Mouse (Mus musculus) 416B (cell line): ENCODE data around the gene Hnrnpul1.

Experiments used
- DNase-seq: peaks from one replicate; pipeline ENCODE4 v3.0.0; 2011; ENCODE audit warnings: low read depth

The Hnrnpul1 gene

GRCm38 (mm10) chr7:25719761-25720610 lies 34.6 kb downstream of the Hnrnpul1 start:
- peak; percentile 81 for DNase-seq

- peak; percentile 98 for DNase-seq
Measured at GRCm38 (mm10) chr7:25718788-25719417, 35.7 kb downstream of the Hnrnpul1 start, which contains the start of gene Ccdc97. Gene Ccdc97 (minus strand): TSS chr7:25719088.

- DNase-seq = no peak
Measured at GRCm38 (mm10) chr7:25717478-25717877, 37.1 kb downstream of the Hnrnpul1 start.

GRCm38 (mm10) chr7:25715731-25716271 lies 38.8 kb downstream of the Hnrnpul1 start:
- DNase-seq = no peak

GRCm38 (mm10) chr7:25714581-25714980 lies 40.0 kb downstream of the Hnrnpul1 start:
- DNase-seq = no peak

GRCm38 (mm10) chr7:25712801-25713200 lies 41.8 kb downstream of the Hnrnpul1 start:
- no peak for DNase-seq

GRCm38 (mm10) chr7:25711731-25712197 lies 42.8 kb downstream of the Hnrnpul1 start:
- DNase-seq = peak; percentile 94

- no peak for DNase-seq
Measured at GRCm38 (mm10) chr7:25711165-25711564, 43.4 kb downstream of the Hnrnpul1 start.

- no peak for DNase-seq
Measured at GRCm38 (mm10) chr7:25710519-25711130, 43.9 kb downstream of the Hnrnpul1 start.

GRCm38 (mm10) chr7:25709961-25710360 lies 44.6 kb downstream of the Hnrnpul1 start:
- no peak for DNase-seq

GRCm38 (mm10) chr7:25707581-25708292 lies 46.8 kb downstream of the Hnrnpul1 start:
- DNase-seq = peak; percentile 40

GRCm38 (mm10) chr7:25706578-25707170 lies 47.9 kb downstream of the Hnrnpul1 start:
- DNase-seq = no peak

- DNase-seq = no peak
Measured at GRCm38 (mm10) chr7:25705801-25706251, 48.7 kb downstream of the Hnrnpul1 start.

GRCm38 (mm10) chr7:25704716-25705364 lies 49.7 kb downstream of the Hnrnpul1 start:
- DNase-seq = no peak

GRCm38 (mm10) chr7:25703793-25704494 lies 50.6 kb downstream of the Hnrnpul1 start:
- DNase-seq = no peak

- peak; percentile 62 for DNase-seq
Measured at GRCm38 (mm10) chr7:25702350-25702749, 52.2 kb downstream of the Hnrnpul1 start.

- DNase-seq = no peak
Measured at GRCm38 (mm10) chr7:25700732-25701131, 53.8 kb downstream of the Hnrnpul1 start.

- DNase-seq = no peak
Measured at GRCm38 (mm10) chr7:25699851-25700250, 54.7 kb downstream of the Hnrnpul1 start.

GRCm38 (mm10) chr7:25694104-25694503 lies 60.5 kb downstream of the Hnrnpul1 start:
- DNase-seq = no peak

GRCm38 (mm10) chr7:25690051-25690450 lies 64.5 kb downstream of the Hnrnpul1 start:
- no peak for DNase-seq
